Mouse (Mus musculus): ENCODE data around the gene Ttc4. TPM values are rescaled to one million over a fixed set of nuclear protein-coding genes. Genes with fewer than 3 reads are reported as not detected.

Ttc4 gene
- polyA plus RNA-seq, 1 experiment from 2014 or later, result 104 TPM

- Histone ChIP-seq H3K27ac (no peak overlapping the region), H3K36me3 (no peaks in the 10 kb centered on the region), H3K9ac (no peak overlapping the region), H3K4me3 (no peak overlapping the region), H3K4me2 (no peak overlapping the region), H3K4me1 (no peaks in the 10 kb centered on the region), H3K27me3 (no peaks in the 10 kb centered on the region), H3K9me3 (no peaks in the 10 kb centered on the region)
- ATAC-seq (ENCODE audit: insufficient number of reproducible peaks, insufficient read depth, low FRiP score, low TSS enrichment, low read depth), result no peak
- WGBS, result 54% methylated on average over 3 of the region's 3 CpGs
Measured at GRCm38 (mm10) chr4:106688636-106689296, 10.0 kb upstream of the Ttc4 start.

GRCm38 (mm10) chr4:106680955-106681354 is 2.2 kb upstream of the Ttc4 start:
- Histone ChIP-seq H3K4me3 (no peak overlapping the region), H3K4me2 (no peak overlapping the region), H3K27me3 (no peaks in the 10 kb centered on the region), H3K36me3 (peaks cover 10% of the 10 kb centered on the region), H3K9ac (no peak overlapping the region), H3K9me3 (no peaks in the 10 kb centered on the region), H3K4me1 (peaks cover 11% of the 10 kb centered on the region), H3K27ac (no peak overlapping the region)
- no peak for ATAC-seq (ENCODE audit: insufficient number of reproducible peaks, insufficient read depth, low FRiP score, low TSS enrichment, low read depth)
- 53% methylated on average over 2 of the region's 2 CpGs for WGBS

- Histone ChIP-seq H3K4me2 (peak overlapping the region; percentile 84), H3K9me3 (no peaks in the 10 kb centered on the region), H3K4me1 (peaks cover 11% of the 10 kb centered on the region), H3K27ac (no peak overlapping the region), H3K36me3 (peaks cover 27% of the 10 kb centered on the region), H3K9ac (no peak overlapping the region; the same call in 1 of the 2 replicates), H3K27me3 (no peaks in the 10 kb centered on the region), H3K4me3 (peak overlapping the region; percentile 74)
- 38% methylated on average over 3 of the region's 3 CpGs for WGBS
- no peak for ATAC-seq (ENCODE audit: insufficient number of reproducible peaks, insufficient read depth, low FRiP score, low TSS enrichment, low read depth)
Measured at GRCm38 (mm10) chr4:106679152-106679551, 408 bp upstream of the Ttc4 start.

- Histone ChIP-seq H3K4me3 (no peak overlapping the region), H3K4me1 (peaks cover 11% of the 10 kb centered on the region), H3K36me3 (peaks cover 51% of the 10 kb centered on the region), H3K9me3 (no peaks in the 10 kb centered on the region), H3K27ac (no peak overlapping the region), H3K4me2 (no peak overlapping the region), H3K27me3 (no peaks in the 10 kb centered on the region), H3K9ac (no peak overlapping the region)
- ATAC-seq (ENCODE audit: insufficient number of reproducible peaks, insufficient read depth, low FRiP score, low TSS enrichment, low read depth), result no peak
- WGBS, result 93% methylated on average over 5 of the region's 5 CpGs
Measured at GRCm38 (mm10) chr4:106676749-106677148, 2.0 kb downstream of the Ttc4 start.

GRCm38 (mm10) chr4:106666546-106666945 is 12.2 kb downstream of the Ttc4 start:
- H3K27me3 ChIP-seq, result no peaks in the 10 kb centered on the region
- ATAC-seq (ENCODE audit: insufficient number of reproducible peaks, insufficient read depth, low FRiP score, low TSS enrichment, low read depth), result no peak

GRCm38 (mm10) chr4:106665673-106666072 is 13.1 kb downstream of the Ttc4 start:
- no peak overlapping the region for H3K4me2 ChIP-seq
- H3K9me3 ChIP-seq, result no peaks in the 10 kb centered on the region
- H3K4me1 ChIP-seq, result no peaks in the 10 kb centered on the region
- H3K36me3 ChIP-seq, result peaks cover 99% of the 10 kb centered on the region
- 91% methylated on average over 10 of the region's 10 CpGs for WGBS
- H3K27me3 ChIP-seq, result no peaks in the 10 kb centered on the region
- H3K4me3 ChIP-seq, result no peak overlapping the region
- H3K27ac ChIP-seq, result no peak overlapping the region
- H3K9ac ChIP-seq, result no peak overlapping the region
- no peak for ATAC-seq (ENCODE audit: insufficient number of reproducible peaks, insufficient read depth, low FRiP score, low TSS enrichment, low read depth)

More at GRCm38 (mm10) chr4:106666546-106666945, 12.2 kb downstream of the Ttc4 start:
- no peak overlapping the region for H3K9ac ChIP-seq
- H3K4me3 ChIP-seq, result no peak overlapping the region
- H3K9me3 ChIP-seq, result no peaks in the 10 kb centered on the region
- peaks cover 99% of the 10 kb centered on the region for H3K36me3 ChIP-seq
- no peak overlapping the region for H3K27ac ChIP-seq
- no peaks in the 10 kb centered on the region for H3K4me1 ChIP-seq
- H3K4me2 ChIP-seq, result no peak overlapping the region
- 79% methylated on average over 2 of the region's 2 CpGs for WGBS

- no peak for ATAC-seq (ENCODE audit: insufficient number of reproducible peaks, insufficient read depth, low FRiP score, low TSS enrichment, low read depth)
- WGBS, result 96% methylated on average over 2 of the region's 2 CpGs
- Histone ChIP-seq H3K9ac (no peak overlapping the region), H3K4me1 (no peaks in the 10 kb centered on the region), H3K4me2 (no peak overlapping the region), H3K36me3 (peaks cover 99% of the 10 kb centered on the region), H3K27me3 (no peaks in the 10 kb centered on the region), H3K4me3 (no peak overlapping the region), H3K9me3 (no peaks in the 10 kb centered on the region), H3K27ac (no peak overlapping the region)
Measured at GRCm38 (mm10) chr4:106665269-106665668, 13.5 kb downstream of the Ttc4 start.

- Histone ChIP-seq H3K4me2 (no peak overlapping the region), H3K9ac (no peak overlapping the region), H3K4me3 (no peak overlapping the region), H3K36me3 (peaks cover 99% of the 10 kb centered on the region), H3K27me3 (no peaks in the 10 kb centered on the region), H3K4me1 (no peaks in the 10 kb centered on the region), H3K9me3 (no peaks in the 10 kb centered on the region), H3K27ac (no peak overlapping the region)
- ATAC-seq (ENCODE audit: insufficient number of reproducible peaks, insufficient read depth, low FRiP score, low TSS enrichment, low read depth), result no peak
- WGBS, result 90% methylated on average over 6 of the region's 6 CpGs
Measured at GRCm38 (mm10) chr4:106664697-106665096, 14.0 kb downstream of the Ttc4 start.

- Histone ChIP-seq H3K9ac (no peak overlapping the region), H3K9me3 (no peaks in the 10 kb centered on the region), H3K4me1 (no peaks in the 10 kb centered on the region), H3K27ac (no peak overlapping the region), H3K36me3 (peaks cover 99% of the 10 kb centered on the region), H3K4me2 (no peak overlapping the region), H3K27me3 (no peaks in the 10 kb centered on the region), H3K4me3 (no peak overlapping the region)
- no peak for ATAC-seq (ENCODE audit: insufficient number of reproducible peaks, insufficient read depth, low FRiP score, low TSS enrichment, low read depth)
- WGBS, result 93% methylated on average over 5 of the region's 5 CpGs
Measured at GRCm38 (mm10) chr4:106663956-106664470, 14.7 kb downstream of the Ttc4 start.

- Histone ChIP-seq H3K36me3 (peaks cover 69% of the 10 kb centered on the region), H3K9ac (no peak overlapping the region), H3K27me3 (no peaks in the 10 kb centered on the region), H3K9me3 (no peaks in the 10 kb centered on the region), H3K27ac (no peak overlapping the region), H3K4me1 (peaks cover 15% of the 10 kb centered on the region), H3K4me2 (no peak overlapping the region), H3K4me3 (no peak overlapping the region)
- no peak for ATAC-seq (ENCODE audit: insufficient number of reproducible peaks, insufficient read depth, low FRiP score, low TSS enrichment, low read depth)
- 92% methylated on average over 10 of the region's 10 CpGs for WGBS
Measured at GRCm38 (mm10) chr4:106655681-106656080, 23.1 kb downstream of the Ttc4 start.

- ATAC-seq (ENCODE audit: insufficient number of reproducible peaks, insufficient read depth, low FRiP score, low TSS enrichment, low read depth), result no peak
- peaks cover 47% of the 10 kb centered on the region for H3K36me3 ChIP-seq
- H3K9me3 ChIP-seq, result no peaks in the 10 kb centered on the region
- H3K27ac ChIP-seq, result no peak overlapping the region
- 94% methylated on average over 15 of the region's 15 CpGs for WGBS
- peaks cover 9% of the 10 kb centered on the region; the same call in 1 of the 2 replicates for H3K27me3 ChIP-seq
- H3K4me2 ChIP-seq, result no peak overlapping the region
- no peak overlapping the region for H3K9ac ChIP-seq
- H3K4me1 ChIP-seq, result peaks cover 15% of the 10 kb centered on the region
- no peak overlapping the region for H3K4me3 ChIP-seq
Measured at GRCm38 (mm10) chr4:106653051-106653450, 25.7 kb downstream of the Ttc4 start.

GRCm38 (mm10) chr4:106652546-106652945 is 26.2 kb downstream of the Ttc4 start:
- H3K4me1 ChIP-seq, result peaks cover 15% of the 10 kb centered on the region
- peaks cover 12% of the 10 kb centered on the region; the same call in 1 of the 2 replicates for H3K27me3 ChIP-seq
- no peak overlapping the region for H3K4me3 ChIP-seq
- H3K36me3 ChIP-seq, result peaks cover 44% of the 10 kb centered on the region
- H3K9ac ChIP-seq, result no peak overlapping the region
- no peak overlapping the region for H3K4me2 ChIP-seq
- ATAC-seq (ENCODE audit: insufficient number of reproducible peaks, insufficient read depth, low FRiP score, low TSS enrichment, low read depth), result no peak
- WGBS, result 93% methylated on average over 3 of the region's 3 CpGs
- no peak overlapping the region for H3K27ac ChIP-seq
- H3K9me3 ChIP-seq, result no peaks in the 10 kb centered on the region
